Mouse (Mus musculus): ENCODE measurements around the gene Olfr117.

GRCm38 (mm10) chr17:37627009-37627408 lies 36.6 kb downstream of the Olfr117 start, which contains the start of the genes Olfr115 and Olfr116:
- no peak for TF ChIP-seq CTCF (IDR thresholded peaks at IDR 0.05; ENCODE audit: insufficient read depth, low read depth, low read length)
- no peak for TF ChIP-seq POLR2A (IDR thresholded peaks at IDR 0.05; ENCODE audit: insufficient read depth, low read depth, low read length)

All from olfactory bulb, adult 2 months (tissue).